Mouse (Mus musculus) bone marrow, adult 2 months (tissue): ENCODE measurements around the gene Col20a1. TPM values are rescaled to one million over a fixed set of nuclear protein-coding genes. Genes with fewer than 3 reads are reported as not detected.

Experiments
- H3K27ac ChIP-seq: fragments of 200-500 bp; 2 replicates; pipeline ENCODE4 v1.5.1; 2012; ENCODE audit warnings: low read depth, mild to moderate bottlenecking, control low read depth, inconsistent platforms, low read length; ENCODE audit not compliant: control insufficient read depth, poor library complexity, insufficient read depth
- H3K4me1 ChIP-seq: fragments of 200-500 bp; 2 replicates; pipeline ENCODE4 v1.6.1; 2011; ENCODE audit warnings: low read length; ENCODE audit not compliant: control insufficient read depth, insufficient read depth
- H3K4me3 ChIP-seq: fragments of 200-500 bp; replicated peaks from 2 replicates; pipeline ENCODE3; 2011; ENCODE audit warnings: mild to moderate bottlenecking, low read depth, low read length, control low read depth; ENCODE audit not compliant: control insufficient read depth
- CTCF ChIP-seq: fragments of 200-500 bp; IDR thresholded peaks from 2 replicates; pipeline ENCODE4 v1.5.1; 2011; ENCODE audit warnings: low read length, control low read depth; ENCODE audit not compliant: control insufficient read depth, insufficient read depth
- POLR2A ChIP-seq: fragments of 200-500 bp; IDR thresholded peaks from 2 replicates; pipeline ENCODE4 v1.6.1; 2011; ENCODE audit warnings: low read depth, mild to moderate bottlenecking, control low read depth, low read length, borderline replicate concordance; ENCODE audit not compliant: control insufficient read depth
- WGBS: fragments of 180-500 bp; shearing (Covaris S2); methylation state at CpG from one replicate; pipeline ENCODE4 v1.1.7; 2018; 5-methylcytosine and 5-hydroxymethylcytosine counted together
- polyA plus RNA-seq: library from polyadenylated mRNA; stranded (reverse); fragments of >200 nt; gene quantifications from 2 replicates; pipeline ENCODE4 v1.2.4, GENCODE M21; 2011; ENCODE audit warnings: low replicate concordance; ENCODE audit not compliant: missing spikeins, insufficient read depth, insufficient read length

Col20a1 gene
- 0.52 and 2.6 TPM in 2 replicates for polyA plus RNA-seq

DNA sequence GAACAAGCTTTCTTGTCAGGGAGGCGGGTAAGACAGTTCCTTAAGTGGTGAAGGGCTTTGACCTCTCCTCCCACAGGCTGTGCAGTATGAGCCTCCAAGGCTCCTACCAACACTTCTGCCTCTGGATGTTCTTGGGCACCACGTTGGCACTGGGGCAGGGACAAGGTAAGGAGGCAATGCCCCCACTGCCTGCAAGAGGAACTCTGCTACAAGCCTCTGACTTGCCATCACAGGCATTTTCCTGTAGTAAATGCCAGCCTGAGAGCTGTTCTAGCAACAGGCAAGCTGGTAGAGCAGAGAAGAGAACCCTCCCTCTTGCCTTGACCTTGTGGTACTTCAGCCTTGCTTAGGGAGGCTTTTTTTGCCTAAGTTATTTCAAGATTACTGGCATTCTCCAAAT is at the start of gene Col20a1:
Gene Col20a1, plus strand, starts transcription at position 87 of the 400 bp plus-strand sequence.
- 48% methylated on average over 2 of the region's 2 CpGs for WGBS
- Histone ChIP-seq H3K4me1 (no peaks in the 10 kb centered on the region), H3K27ac (no peak within 1 kb of the TSS), H3K4me3 (no peak within 1 kb of the TSS)
- no peak for TF ChIP-seq POLR2A
- TF ChIP-seq CTCF, result no peak

DNA sequence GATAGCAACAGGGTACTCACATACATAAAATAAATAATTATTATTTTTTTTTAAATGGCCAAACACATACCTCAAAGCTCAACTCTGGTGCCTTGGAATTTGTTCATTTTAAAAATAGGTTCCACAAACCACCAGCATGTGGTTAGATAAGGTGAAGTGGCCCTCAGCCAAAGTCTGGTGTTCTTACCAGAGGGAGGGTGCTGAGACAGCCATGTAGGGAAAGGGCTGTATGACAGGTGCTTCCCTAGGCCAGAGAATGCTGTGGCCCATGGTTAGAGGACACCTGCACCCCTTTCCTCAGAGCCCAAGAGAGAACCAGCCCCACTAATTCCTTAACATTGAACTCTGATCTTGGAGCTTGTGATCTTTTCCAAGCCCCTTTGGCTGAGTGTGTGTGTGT is 46.1 kb upstream of the Col20a1 start:
- H3K4me3 ChIP-seq, result no peak overlapping the region
- no peaks in the 10 kb centered on the region for H3K4me1 ChIP-seq
- TF ChIP-seq CTCF (no peak), POLR2A (no peak)
- no peak overlapping the region for H3K27ac ChIP-seq

DNA sequence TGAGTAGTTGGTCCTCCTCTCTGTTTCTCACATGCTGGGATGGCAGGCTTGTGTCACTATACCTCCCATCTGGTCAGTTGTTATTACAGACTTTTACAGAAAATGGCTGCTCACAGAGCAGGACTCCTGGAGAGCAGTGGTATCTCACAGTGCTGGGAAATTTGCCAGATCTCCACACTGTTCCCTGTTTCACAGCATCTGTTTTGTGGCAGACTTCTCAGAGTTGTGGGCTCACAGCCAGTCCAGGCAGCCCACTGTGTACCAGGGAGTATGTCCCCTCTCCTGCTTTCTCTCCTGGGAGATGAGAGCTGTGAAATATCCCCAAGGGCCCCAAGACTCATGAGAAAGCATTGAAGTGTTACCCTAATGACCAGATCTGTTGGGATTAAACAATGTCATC is 44.5 kb upstream of the Col20a1 start:
- Histone ChIP-seq H3K4me1 (no peaks in the 10 kb centered on the region), H3K4me3 (no peak overlapping the region), H3K27ac (no peak overlapping the region)
- TF ChIP-seq POLR2A (no peak), CTCF (no peak)

DNA sequence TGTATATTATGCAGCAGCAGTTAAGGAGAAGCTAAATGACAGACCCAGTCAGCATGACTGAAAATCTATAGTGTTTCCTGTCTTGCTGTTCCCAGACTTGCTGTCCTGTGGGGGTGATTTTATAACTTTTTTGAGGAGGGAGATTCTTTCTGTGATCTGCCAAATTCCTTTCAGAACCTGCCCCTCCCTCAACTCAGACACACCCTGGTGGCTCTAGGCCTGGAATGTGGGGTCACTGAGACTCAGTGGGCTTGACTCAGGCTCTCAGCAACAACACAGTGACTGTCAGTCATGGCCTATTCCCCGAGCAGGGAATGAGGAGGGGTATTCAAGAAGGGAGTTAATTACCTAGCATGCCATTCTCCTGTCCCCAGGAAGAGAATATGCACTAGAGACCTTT is 36.4 kb upstream of the Col20a1 start:
- Histone ChIP-seq H3K4me3 (no peak overlapping the region), H3K27ac (no peak overlapping the region), H3K4me1 (no peaks in the 10 kb centered on the region)
- WGBS, result 47% methylated on average over 1 of the region's 1 CpGs
- TF ChIP-seq CTCF (no peak), POLR2A (no peak)

DNA sequence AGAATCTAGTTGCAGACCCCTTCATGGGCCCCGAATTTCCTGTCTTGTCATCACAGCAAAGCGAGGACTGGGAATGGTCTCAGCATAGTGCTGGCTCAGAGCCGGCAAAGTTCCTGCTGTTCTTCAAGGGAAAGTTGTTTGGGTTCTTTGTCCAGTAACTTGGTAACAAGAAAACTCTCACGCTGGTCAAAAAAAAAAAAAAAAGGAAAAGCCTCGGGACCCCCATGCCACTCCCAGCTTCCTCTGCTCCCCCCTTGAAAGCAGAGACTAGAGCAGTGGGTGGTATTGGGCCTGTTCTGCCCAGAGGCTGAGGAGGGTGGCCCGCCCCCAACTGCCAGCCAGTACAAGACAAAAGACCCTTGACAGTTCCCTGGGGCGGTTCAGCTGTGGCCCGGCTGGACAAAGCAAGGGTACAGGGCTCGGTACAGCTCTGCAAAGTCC is 33.6 kb upstream of the Col20a1 start:
- WGBS, result 44% methylated on average over 9 of the region's 9 CpGs
- no peaks in the 10 kb centered on the region for H3K4me1 ChIP-seq
- no peak overlapping the region for H3K4me3 ChIP-seq
- no peak overlapping the region for H3K27ac ChIP-seq
- no peak for TF ChIP-seq POLR2A
- TF ChIP-seq CTCF, result no peak

DNA sequence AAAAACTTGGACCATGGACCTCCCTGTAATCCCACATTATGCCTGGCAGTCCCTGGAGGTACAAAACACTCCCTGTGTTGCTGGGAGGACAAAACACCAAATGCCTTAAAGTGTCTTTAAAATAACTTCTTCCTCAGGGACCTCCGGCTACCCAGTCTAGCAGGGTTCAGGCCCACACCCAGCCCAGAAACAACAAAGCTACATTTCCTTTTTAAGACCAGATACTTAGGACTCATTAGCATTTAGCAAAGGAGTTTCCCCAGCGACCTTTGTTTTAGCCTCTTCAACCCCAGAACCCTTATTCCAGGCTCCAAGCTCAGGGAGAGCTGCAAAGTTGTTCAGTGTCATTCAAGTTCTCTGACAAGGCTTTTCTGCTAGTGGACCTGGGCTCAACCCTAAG is 32.7 kb upstream of the Col20a1 start:
- WGBS, result 60% methylated on average over 2 of the region's 2 CpGs
- no peaks in the 10 kb centered on the region for H3K4me1 ChIP-seq
- no peak overlapping the region for H3K27ac ChIP-seq
- TF ChIP-seq POLR2A (no peak), CTCF (no peak)
- no peak overlapping the region for H3K4me3 ChIP-seq

DNA sequence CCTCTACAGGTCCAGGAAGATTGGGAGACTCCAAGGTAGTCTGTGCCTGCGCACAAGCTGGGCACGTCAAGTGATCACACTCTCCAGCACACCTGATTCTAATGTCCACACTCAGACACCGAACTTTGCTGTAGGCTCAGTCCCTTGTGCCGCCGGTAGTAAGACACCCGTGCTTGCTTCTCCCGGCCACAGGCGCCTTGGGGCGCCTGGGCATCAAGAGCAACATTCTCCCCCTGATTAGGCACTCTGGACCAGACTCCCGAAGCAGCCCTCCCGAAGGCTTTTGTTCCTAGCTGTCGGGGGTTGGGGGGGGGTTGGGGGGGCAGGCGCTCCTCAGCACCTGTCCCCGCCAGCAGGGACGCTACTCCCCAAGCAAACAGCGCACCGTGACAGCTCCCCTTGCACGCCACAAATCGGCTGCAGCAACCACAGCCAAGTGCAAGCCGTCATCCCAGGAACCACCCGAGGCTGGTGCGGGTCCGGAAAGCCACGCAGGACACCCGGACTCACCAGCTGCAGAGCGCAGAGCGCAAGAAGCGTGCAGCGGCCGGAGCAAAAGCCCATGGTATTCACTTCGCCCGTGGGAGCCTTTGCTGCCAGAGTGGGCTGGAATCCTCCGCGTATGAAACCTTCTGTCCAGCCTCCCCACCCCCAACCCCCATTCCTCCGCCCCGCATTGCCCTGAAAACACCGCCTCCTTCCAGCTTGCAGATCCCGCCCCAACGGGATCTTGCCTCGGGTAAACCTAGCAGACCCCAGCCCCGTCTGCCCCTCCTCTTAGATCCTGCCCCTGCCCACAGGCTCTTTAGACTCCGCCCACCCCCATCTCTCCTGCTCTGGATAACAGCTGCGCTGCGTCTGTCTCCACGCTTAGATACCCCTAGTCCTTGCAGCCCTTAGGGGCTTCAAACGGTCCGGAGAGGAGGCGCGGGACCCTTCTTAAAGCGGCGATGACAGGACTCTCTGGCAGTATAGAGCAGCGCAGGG is 32.0 kb upstream of the Col20a1 start, which contains the start of gene Nkain4:
Gene Nkain4, minus strand, starts transcription at position 639 of the 987 bp plus-strand sequence.
- Histone ChIP-seq H3K4me1 (no peaks in the 10 kb centered on the region), H3K4me3 (no peak within 1 kb of the TSS), H3K27ac (no peak within 1 kb of the TSS)
- TF ChIP-seq CTCF (no peak), POLR2A (no peak)
- WGBS, result 4% methylated on average over 52 of the region's 52 CpGs

DNA sequence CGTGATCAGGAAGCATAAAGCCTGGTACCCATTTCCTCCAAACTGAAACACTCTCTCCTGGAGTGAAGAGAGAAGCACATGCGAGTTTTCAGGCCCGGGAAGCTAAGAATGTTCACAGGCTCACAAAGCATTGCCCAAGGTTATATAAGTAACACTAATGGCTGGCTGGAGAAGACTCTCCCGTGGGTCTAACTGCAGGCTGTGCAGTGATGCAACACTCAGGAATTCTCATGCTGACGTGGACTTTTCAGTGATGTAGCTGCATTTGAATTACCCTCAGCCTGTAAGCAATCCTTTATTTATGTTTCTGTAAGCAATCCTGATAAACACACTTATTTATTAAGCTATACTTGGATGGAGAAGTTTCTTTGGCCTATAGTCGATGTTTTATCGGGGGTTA is 26.7 kb upstream of the Col20a1 start:
- TF ChIP-seq POLR2A, result no peak
- TF ChIP-seq CTCF, result no peak
- Histone ChIP-seq H3K4me3 (no peak overlapping the region), H3K4me1 (no peaks in the 10 kb centered on the region), H3K27ac (no peak overlapping the region)
- WGBS, result 50% methylated on average over 7 of the region's 7 CpGs
